Mouse (Mus musculus) inflammation-experienced regulatory T-cells (primary cell): ENCODE data around the gene Vps37d. TPM values are rescaled to one million over a fixed set of nuclear protein-coding genes. Genes with fewer than 3 reads are reported as not detected.

Experiments
- polyA plus RNA-seq, 2 experiments: library from polyadenylated mRNA; unstranded; fragments of 100-300 nt; shearing (Covaris generic); gene quantifications; one replicate each; pipeline ENCODE4 v1.2.1; 2017

Gene Vps37d
- 1 to 10 TPM in 1 of 2 experiments, under 1 TPM in 1; 0.17 to 1.8 TPM for polyA plus RNA-seq

DNA sequence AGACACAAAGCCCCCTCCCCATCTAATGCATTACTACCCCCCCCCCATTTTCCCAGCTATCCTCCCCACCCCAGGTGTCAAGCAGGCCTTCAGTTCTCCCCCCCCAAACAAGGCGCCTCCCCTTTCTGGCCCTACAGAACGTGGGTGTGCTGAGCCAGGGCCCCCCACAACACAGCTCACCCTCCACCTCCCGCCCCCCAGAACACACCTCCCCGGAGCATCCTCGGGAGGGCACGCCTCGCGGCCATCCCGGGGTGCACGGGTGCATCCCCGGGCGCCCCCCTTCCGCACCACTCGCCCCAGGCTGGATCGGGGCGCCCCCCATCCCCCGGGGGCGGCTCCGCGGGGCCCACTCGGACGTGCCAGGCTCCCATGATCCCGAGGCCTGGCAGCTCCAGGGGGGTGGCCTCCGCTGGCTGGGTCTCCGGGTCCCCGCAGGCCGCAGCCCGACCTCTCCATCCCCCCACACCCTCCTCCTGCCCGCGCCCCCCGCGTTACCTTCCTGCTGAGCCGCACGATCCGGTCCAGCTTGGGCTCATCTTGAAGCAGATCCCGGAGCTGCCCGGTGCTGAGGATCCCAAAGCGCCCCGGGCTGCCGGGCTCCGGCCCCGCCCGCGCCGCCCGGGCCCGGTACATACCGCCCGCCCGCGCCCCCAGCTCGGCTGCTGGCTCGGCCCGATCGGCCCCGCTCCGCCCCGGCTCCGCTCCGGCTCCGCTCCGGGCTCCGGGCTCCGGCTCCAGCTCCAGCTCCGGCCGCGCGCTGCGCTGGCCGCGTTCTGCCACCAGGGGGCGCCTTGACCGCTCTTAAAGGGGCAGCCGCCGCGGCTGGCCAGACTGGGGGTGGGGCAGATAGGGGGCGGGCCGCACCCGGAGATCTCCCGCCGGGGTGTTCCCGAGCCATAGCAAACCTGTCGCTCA, at the start of gene Vps37d:
Gene Vps37d (minus strand): TSS at position 703 of the 918 bp plus-strand sequence.

DNA sequence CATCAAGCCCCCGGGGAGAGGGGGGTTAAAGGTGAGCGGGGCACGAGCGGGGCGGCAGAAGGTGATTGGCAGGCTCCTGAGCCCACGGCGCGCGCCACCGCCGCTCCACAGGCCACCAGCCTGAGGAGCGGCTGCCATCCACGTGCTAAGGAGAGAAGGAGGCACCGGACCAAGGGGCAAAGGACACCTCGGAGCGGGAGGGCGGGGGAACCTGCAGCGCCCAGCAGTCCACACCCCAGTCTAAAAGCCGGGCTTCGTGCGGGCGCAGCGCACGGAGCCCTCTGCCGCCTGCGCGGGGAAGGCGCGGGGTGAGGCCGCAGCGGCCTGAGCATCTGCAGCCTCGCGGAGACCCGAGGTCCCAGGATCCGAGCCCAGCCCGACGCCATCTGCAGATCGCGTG, 11.6 kb upstream of the Vps37d start, which contains the start of gene Mlxipl:
Gene Mlxipl (plus strand): TSS at position 238 of the 400 bp plus-strand sequence.

DNA sequence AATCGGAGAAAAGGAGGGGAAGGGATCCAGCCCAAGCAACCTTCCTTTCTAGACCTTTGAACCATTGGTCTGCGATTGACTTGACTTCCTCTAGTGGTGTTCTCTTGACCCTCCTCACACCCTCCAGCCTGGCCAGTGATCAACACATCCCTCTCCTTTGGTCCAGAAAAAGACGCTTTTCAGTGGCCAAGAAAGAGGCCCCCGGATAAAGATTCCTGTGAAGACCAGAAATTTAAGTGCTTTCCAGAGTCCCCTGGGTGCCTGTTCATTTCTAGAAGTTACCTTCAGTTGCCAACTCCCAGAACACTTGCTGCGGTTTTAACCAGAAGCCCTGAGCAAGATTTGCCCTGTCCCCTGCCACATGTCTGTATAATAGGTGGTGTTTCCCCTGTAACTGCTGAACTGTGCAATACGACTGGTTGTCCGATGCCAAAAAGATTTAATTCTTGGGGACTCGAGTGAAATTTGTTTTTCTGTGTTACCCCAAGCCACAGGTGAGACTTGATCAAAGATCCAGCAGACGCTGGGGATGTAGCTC, 13.1 kb downstream of the Vps37d start, which contains the start of gene Bud23:
Gene Bud23 (minus strand): TSS at position 51 of the 538 bp plus-strand sequence.

DNA sequence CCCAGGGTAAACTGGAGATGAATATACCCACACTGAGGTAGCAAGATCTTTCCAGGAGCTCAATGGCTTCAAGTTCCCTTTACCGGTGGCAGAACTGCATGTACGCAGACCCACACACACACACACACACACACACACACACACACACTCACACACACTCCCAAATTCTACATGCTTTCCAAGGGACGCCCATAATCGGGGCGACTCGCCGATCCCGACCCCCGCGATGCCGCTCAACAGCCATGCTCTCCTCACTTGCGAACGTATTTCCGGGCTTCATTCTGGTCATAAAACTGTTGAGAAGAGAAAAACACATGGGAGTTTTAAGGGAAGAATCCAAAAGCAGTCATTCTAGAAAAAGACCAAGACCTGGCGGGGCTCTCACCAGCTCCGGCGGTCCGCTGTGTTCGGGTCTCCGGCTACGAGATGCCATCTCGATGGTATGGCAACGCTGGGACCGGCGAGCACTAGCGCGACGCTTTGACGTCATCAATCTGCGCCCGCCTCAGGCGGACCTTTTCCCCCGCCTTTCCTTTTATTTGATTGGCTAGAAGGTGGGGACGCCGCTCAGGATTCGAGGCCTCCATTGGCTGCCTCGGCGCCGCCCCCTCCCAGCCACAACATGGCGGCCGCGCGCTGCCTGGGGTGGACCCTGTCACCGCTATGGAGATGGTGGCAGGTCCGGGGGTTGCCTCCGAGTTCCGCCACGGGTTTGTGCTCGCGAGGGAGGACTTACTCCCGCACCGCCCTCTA, 14.3 kb downstream of the Vps37d start, which contains the start of gene Dnajc30:
Gene Dnajc30 (plus strand): TSS at position 574 of the 753 bp plus-strand sequence.

DNA sequence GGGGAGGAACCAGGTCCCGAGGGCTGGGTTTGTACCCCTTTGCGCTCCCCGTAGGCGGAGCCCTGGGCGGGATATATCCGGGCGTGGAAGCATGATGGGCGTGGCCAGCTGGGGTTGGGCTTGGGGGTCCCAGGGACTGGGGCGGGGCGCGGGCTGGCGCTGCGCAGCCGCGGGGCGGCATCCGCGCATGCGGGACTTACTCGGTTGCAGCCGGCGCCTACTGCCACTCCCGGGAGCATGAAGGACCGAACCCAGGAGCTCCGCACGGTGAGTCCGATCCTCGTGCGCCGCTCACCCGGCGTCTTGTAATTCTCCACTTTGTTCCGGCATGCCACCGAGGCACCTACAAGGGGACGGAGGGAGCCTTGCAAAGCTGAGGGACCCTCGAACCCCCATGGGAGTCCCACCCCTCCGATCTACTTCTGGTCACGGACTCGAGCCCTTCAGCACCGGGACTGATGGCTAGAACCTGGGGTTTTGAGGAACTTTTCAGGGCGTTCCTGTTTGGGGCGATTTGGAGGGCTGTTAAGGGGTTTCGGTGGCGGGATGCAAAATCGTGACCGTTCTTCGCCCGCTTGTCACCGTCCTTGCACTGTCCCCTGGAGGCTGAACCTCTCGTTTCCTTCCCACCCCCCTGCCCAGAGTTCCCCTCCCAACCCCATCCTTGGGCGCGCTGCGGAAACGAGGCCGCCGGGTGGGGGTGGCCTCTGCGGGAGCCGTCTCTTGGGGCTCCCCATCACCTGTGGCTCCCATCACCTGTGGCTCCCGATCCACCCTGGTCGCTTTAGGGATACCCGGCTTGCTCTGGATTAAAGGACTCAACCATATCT, 54.5 kb downstream of the Vps37d start, which contains the start of gene Stx1a:
Gene Stx1a (plus strand): TSS at position 139 of the 830 bp plus-strand sequence.

Other genes with a start within 250 kb of the Vps37d start
- gene Tmem270, start 171.5 kb downstream of the Vps37d start, polyA plus RNA-seq: not detected
- not detected for gene Cldn13, start 162.7 kb downstream of the Vps37d start, polyA plus RNA-seq
- 10 to 100 TPM in 1 of 2 experiments, 1 to 10 TPM in 1; 8.9 to 11.3 TPM for gene Mettl27, start 145.9 kb downstream of the Vps37d start, polyA plus RNA-seq
- under 1 TPM in 1 of 2 experiments, not detected in 1; 0.11 TPM for gene Cldn4, start 131.3 kb downstream of the Vps37d start, polyA plus RNA-seq
- gene Cldn3, start 92.1 kb downstream of the Vps37d start, polyA plus RNA-seq: 1 to 10 TPM in 1 of 2 experiments, not detected in 1; 1.4 TPM
- gene Abhd11, start 69.1 kb downstream of the Vps37d start, polyA plus RNA-seq: 10 to 100 TPM; 65.6 to 77.7 TPM
- gene Stx1a, start 54.8 kb downstream of the Vps37d start, polyA plus RNA-seq: 10 to 100 TPM; 17.8 to 18.6 TPM
- gene Dnajc30, start 14.1 kb downstream of the Vps37d start, polyA plus RNA-seq: 10 to 100 TPM; 15.5 to 16.3 TPM
- gene Bud23, start 13.3 kb downstream of the Vps37d start, polyA plus RNA-seq: 100 to 1,000 TPM; 106 to 121 TPM
- 1 to 10 TPM in 1 of 2 experiments, under 1 TPM in 1; 0.34 to 1.3 TPM for gene Mlxipl, start 11.6 kb upstream of the Vps37d start, polyA plus RNA-seq
- gene Tbl2, start 71.4 kb upstream of the Vps37d start, polyA plus RNA-seq: 10 to 100 TPM; 18.3 to 26.6 TPM
- 100 to 1,000 TPM in 1 of 2 experiments, 10 to 100 TPM in 1; 79.4 to 103 TPM for gene Bcl7b, start 90.0 kb upstream of the Vps37d start, polyA plus RNA-seq
- 10 to 100 TPM; 47.8 to 58.8 TPM for gene Baz1b, start 109.0 kb upstream of the Vps37d start, polyA plus RNA-seq
- under 1 TPM in 1 of 2 experiments, not detected in 1; 0.20 TPM for gene Fzd9, start 173.0 kb upstream of the Vps37d start, polyA plus RNA-seq